Mouse (Mus musculus) heart, postnatal 4 days (tissue): ENCODE data around the gene Scamp5. TPM values are rescaled to one million over a fixed set of nuclear protein-coding genes. Genes with fewer than 3 reads are reported as not detected.

Experiments
- DNase-seq: peaks from one replicate; pipeline ENCODE4 v3.0.0; 2021
- total RNA-seq, 2 experiments: library from RNA; stranded (reverse); gene quantifications; 2 replicates each; pipeline ENCODE4 v1.2.3; 2021

Gene Scamp5
- total RNA-seq, 2 experiments from 2014 or later: 11.6 to 11.7 TPM

DNA sequence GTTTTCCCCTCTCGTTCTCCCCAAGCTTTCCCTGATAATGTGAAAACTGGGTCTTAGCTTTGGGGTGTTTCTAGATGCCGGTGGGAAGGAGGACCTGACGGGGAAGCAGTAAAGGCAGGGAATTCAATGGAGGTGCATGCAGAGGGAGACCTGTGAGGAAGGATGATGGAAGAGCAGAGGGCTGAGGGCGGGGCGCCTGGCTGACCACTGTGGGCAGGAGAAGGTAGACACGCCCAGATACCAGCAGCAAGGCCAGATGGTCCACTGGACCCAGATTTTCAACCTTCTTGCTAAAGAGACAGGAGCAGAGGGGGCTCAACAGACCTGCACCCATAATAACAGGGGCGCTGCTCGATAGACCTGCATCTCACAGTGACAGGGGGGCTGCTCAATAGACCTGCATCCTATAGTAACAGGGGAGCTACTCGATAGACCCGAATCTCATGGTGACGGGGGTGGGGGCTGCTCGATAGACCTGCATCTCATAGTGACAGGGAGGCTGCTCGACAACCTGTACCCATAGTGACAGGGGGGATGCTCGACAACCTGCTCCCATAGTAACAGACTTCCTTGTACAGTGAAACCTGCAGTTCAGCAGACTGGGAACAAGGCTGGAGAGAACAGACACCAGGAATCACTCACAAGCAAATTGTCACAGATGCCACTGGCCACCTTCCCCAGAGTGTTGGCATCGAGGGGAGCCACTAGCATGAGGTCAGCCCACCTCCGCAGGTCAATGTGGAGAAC, 48.2 kb downstream of the Scamp5 start:
- DNase-seq: no peak

DNA sequence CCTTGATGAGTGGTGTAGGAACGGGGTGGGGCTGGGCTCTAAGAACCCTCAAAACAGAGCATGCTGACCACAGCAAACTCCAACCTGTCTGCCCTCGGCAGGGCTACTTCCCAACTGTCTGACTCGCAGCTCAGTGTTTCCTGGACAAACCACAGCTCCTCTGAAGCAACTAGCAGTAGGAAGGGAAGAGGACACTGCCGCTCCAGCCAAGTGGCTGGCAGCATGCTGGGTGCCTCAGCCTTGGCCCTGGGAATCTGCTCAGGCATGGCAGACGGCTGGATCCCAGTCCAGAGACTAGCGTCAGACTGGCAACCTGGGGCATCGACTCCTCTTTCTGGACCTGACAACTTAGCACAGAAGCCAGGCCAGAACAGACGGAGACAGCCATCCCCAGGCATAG, 50.5 kb downstream of the Scamp5 start:
- no peak for DNase-seq

GRCm38 (mm10) chr9:57407120-57407905, 60.5 kb downstream of the Scamp5 start:
- DNase-seq: peak; percentile 35

GRCm38 (mm10) chr9:57406395-57406794, 61.5 kb downstream of the Scamp5 start:
- no peak for DNase-seq

GRCm38 (mm10) chr9:57404036-57404435, 63.8 kb downstream of the Scamp5 start:
- no peak for DNase-seq

DNA sequence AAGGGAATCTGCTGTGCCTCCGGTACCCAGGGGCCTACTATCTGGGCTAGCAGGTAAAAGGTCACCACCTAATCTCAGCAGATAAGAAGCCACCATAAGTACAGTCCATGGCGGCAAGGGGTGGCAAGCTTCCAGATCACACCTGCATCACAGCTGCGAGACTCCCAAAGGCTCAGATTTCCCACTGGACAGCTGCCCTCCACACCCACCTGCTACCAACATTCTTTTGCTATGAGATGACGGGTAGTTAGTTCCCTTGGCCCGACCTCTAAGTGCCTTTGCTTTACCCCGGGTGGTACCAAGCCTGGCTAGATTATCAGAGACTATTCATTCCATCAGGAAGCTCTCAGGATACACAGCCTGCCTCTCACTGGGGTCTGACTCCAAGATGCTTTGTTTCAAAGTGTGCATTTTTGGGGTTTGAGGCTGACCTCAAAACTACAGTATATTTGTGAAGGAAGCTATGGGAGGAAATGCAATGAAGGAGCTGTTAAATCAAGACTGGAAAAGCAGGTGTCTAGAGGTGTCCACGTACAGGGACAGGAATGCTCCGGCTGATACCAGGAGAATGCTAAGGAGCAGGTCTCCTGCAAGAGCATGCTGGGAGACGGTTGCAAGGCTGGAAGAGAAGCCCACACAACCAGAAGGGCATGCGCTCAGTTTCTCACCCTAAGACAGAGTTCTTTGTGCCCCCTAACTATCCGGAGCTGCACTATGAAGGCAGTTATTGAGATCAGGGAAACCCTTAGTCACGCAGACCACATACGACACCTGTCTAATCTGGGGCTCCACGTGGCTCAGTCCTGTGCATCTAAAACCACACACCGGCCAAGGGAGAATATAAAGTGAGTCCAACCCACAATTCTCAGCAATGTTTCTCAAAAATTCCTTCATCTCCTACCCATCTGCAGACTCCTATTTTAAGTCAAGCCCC, 65.3 kb downstream of the Scamp5 start:
- peak; percentile 48 for DNase-seq

DNA sequence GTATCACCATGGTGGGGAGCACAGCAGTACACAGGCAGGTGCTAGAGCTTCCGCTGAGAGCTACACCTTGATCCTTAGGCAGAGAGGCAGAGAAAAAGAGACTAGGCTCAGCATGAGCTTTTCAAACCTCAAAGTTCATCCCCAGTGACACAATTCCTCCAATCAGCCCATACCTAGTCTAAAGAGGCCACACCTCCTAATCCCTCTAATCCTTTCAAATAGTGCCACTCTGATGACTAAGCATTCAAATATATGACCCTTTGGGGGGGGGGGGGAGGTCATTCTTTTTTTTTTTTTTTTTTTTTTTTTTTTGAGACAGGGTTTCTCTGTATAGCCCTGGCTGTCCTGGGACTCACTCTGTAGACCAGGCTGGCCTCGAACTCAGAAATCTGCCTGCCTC, 69.1 kb downstream of the Scamp5 start:
- DNase-seq: no peak

DNA sequence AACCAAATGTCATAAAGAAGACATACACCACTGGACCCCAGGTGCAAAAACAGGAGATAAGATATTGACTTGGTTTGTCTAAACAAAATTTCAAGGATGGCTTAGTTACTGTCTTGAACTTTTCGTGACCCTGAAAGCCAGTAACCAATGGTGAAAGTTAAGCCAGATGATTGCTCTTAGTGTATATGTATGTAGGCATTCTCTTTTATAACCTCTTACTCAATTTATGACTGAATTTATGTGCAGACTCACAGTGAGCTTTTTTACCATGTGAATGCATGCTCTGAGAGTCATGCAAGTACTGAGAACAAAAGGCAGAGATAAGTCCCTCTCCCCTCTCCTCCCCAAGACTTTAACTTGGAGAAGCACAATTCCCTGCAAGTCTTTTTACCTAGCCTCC, 75.0 kb downstream of the Scamp5 start:
- DNase-seq: no peak

Other genes with a start within 250 kb of the Scamp5 start
- not detected for gene Trcg1, start 231.5 kb downstream of the Scamp5 start, total RNA-seq
- 10 to 100 TPM; 21.6 to 26.6 TPM for gene 1700017B05Rik, start 205.4 kb downstream of the Scamp5 start, total RNA-seq
- 1 to 10 TPM; 8.3 TPM for gene Ppcdc, start 27.9 kb downstream of the Scamp5 start, total RNA-seq
- 1 to 10 TPM; 7.8 to 9.4 TPM for gene Rpp25, start 36.0 kb upstream of the Scamp5 start, total RNA-seq
- 1,000 to 10,000 TPM; 1,831 to 1,865 TPM for gene Cox5a, start 53.2 kb upstream of the Scamp5 start, total RNA-seq
- gene Fam219b, start 69.5 kb upstream of the Scamp5 start, total RNA-seq: 1 to 10 TPM; 7.9 to 8.8 TPM
- 100 to 1,000 TPM; 122 to 125 TPM for gene Mpi, start 84.7 kb upstream of the Scamp5 start, total RNA-seq
- 10 to 100 TPM; 34.5 to 37.0 TPM for gene Scamp2, start 92.9 kb upstream of the Scamp5 start, total RNA-seq
- gene Ulk3, start 121.4 kb upstream of the Scamp5 start, total RNA-seq: 10 to 100 TPM; 11.9 to 12.3 TPM
- gene Cplx3, start 138.2 kb upstream of the Scamp5 start, total RNA-seq: not detected
- gene Lman1l, start 152.7 kb upstream of the Scamp5 start, total RNA-seq: not detected
- 10 to 100 TPM; 42.1 to 47.0 TPM for gene Csk, start 185.6 kb upstream of the Scamp5 start, total RNA-seq
- gene Cyp1a2, start 215.6 kb upstream of the Scamp5 start, total RNA-seq: not detected
- gene Cyp1a1, start 219.9 kb upstream of the Scamp5 start, total RNA-seq: not detected
- gene Edc3, start 240.5 kb upstream of the Scamp5 start, total RNA-seq: 10 to 100 TPM in 1 of 2 experiments, 1 to 10 TPM in 1; 8.9 to 10.0 TPM